Mouse (Mus musculus): ENCODE data around the gene Prkce. TPM values are rescaled to one million over a fixed set of nuclear protein-coding genes. Genes with fewer than 3 reads are reported as not detected.

Prkce gene
- polyA plus RNA-seq, 1 experiment from 2014 or later = 6.2 TPM

- H3K9me3 ChIP-seq = no peaks in the 10 kb centered on the region
- no peak overlapping the region for H3K4me2 ChIP-seq
- ATAC-seq (ENCODE audit: extremely low read depth, insufficient number of reproducible peaks, low FRiP score, low TSS enrichment) = no peak
- peak overlapping the region; percentile 38; the same call in 1 of the 2 replicates for H3K27ac ChIP-seq (replicated peaks)
- peaks cover 51% of the 10 kb centered on the region for H3K4me1 ChIP-seq
- H3K36me3 ChIP-seq = peaks cover 6% of the 10 kb centered on the region; the same call in 1 of the 2 replicates
- no peak overlapping the region for H3K4me3 ChIP-seq
- H3K27me3 ChIP-seq (replicated peaks) = no peaks in the 10 kb centered on the region
- H3K9ac ChIP-seq = no peak overlapping the region
- 17% methylated on average over 2 of the region's 2 CpGs for WGBS
Observed at GRCm38 (mm10) chr17:86183788-86184187, 16.2 kb downstream of the Prkce start.

DNA sequence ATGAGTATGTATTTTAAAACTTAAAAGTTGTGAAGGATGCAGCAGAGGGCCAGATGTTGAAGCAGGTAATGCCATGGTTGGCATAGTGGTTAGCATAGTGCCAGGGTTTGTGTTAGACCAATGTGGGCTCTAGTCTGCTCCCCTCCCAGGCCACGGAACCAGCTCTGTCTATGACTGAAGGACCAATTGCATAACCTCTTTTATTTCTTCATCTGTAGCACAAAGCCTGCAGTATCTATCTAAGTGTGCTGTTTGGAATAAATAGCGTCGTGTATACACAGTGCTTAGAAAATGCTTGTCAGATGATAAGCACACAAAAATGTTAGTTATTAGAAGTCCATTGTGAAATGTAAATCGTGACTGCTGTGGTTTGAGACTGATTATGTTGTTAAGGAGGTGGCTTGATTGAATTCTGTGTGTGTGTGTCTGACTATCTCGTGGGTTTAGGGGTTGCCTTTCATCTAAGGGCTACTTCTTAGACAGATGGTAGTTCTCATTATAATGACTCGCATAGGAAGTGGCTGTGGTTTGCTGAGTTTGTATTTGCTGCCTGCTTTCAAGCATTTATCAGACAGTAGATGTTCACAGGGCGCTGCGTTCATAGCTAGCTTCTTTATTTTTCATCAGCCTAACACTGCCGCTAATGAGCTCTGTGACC, 17.1 kb downstream of the Prkce start:
- ATAC-seq (ENCODE audit: extremely low read depth, insufficient number of reproducible peaks, low FRiP score, low TSS enrichment) = no peak
- H3K9me3 ChIP-seq = no peaks in the 10 kb centered on the region
- no peak overlapping the region for H3K4me3 ChIP-seq
- H3K9ac ChIP-seq = peak overlapping the region; percentile 61
- no peaks in the 10 kb centered on the region for H3K27me3 ChIP-seq (replicated peaks)
- peak overlapping the region; percentile 89 for H3K27ac ChIP-seq (replicated peaks)
- peaks cover 8% of the 10 kb centered on the region; the same call in 1 of the 2 replicates for H3K36me3 ChIP-seq
- H3K4me1 ChIP-seq = peaks cover 51% of the 10 kb centered on the region
- H3K4me2 ChIP-seq = peak overlapping the region; percentile 65
- WGBS = 24% methylated on average over 9 of the region's 9 CpGs

- peak; percentile 78 for ATAC-seq (ENCODE audit: extremely low read depth, insufficient number of reproducible peaks, low FRiP score, low TSS enrichment)
- H3K27ac ChIP-seq (replicated peaks) = peak overlapping the region; percentile 89
- H3K9ac ChIP-seq = peak overlapping the region; percentile 61
- H3K4me1 ChIP-seq = peaks cover 51% of the 10 kb centered on the region
- H3K36me3 ChIP-seq = peaks cover 9% of the 10 kb centered on the region; the same call in 1 of the 2 replicates
- WGBS = 3% methylated on average over 7 of the region's 7 CpGs
- H3K4me3 ChIP-seq = peak overlapping the region; percentile 34
- peak overlapping the region; percentile 65 for H3K4me2 ChIP-seq
- no peaks in the 10 kb centered on the region for H3K9me3 ChIP-seq
- H3K27me3 ChIP-seq (replicated peaks) = no peaks in the 10 kb centered on the region
Observed at GRCm38 (mm10) chr17:86185584-86185983, 18.0 kb downstream of the Prkce start.

DNA sequence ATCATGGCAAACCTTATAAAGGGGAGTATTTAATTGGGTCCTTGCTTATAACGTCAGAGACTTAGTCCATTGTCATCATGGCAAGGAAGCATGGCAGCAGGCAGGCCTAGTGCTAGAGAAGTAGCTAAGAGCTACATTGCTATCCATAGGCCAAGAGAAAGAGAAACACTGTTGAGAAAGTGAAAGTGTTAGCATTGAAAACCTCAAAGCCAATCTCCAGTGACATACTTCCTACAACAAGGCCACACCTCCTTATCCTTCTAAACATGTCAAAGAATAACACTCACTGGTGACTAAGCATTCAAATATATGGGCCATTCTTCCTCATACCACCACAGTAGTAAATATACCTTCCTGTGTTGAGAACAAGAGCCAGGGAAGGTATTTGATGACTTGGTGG, 20.2 kb downstream of the Prkce start:
- H3K27ac ChIP-seq (replicated peaks) = peak overlapping the region; percentile 20; the same call in 1 of the 2 replicates
- 89% methylated on average over 1 of the region's 1 CpGs for WGBS

DNA sequence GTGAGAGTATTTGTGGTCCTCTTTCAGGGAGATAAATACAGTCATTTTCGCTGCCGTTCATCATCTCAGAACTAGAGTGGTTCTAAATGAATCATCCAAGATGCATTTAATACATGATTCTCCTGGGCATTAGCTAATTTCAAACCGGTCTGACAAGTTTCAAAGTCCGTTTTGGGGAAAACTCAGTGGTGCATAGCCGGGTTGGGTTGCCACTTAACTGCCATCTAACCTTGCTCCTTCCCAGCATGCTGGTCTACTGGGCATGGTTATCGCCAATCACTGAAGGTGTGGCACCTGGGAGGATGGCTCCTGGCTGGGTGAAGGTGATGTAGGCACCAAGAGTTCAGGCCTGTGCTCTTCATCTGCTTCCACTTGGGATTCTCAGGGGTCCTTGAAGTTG, 26.4 kb downstream of the Prkce start:
- Histone ChIP-seq H3K9me3 (no peaks in the 10 kb centered on the region), H3K36me3 (0 out of 2 replicates have a peak, but pooled peaks cover 2% of the 10 kb centered on the region), H3K4me3 (no peak overlapping the region), H3K27ac (replicated peaks) (no peak overlapping the region), H3K4me1 (peaks cover 45% of the 10 kb centered on the region), H3K27me3 (replicated peaks) (no peaks in the 10 kb centered on the region), H3K9ac (no peak overlapping the region), H3K4me2 (no peak overlapping the region)
- WGBS = 85% methylated on average over 6 of the region's 6 CpGs
- no peak for ATAC-seq (ENCODE audit: extremely low read depth, insufficient number of reproducible peaks, low FRiP score, low TSS enrichment)

More for the DNA sequence above, 20.2 kb downstream of the Prkce start:
- Histone ChIP-seq H3K9me3 (no peaks in the 10 kb centered on the region), H3K27me3 (replicated peaks) (no peaks in the 10 kb centered on the region), H3K4me3 (no peak overlapping the region), H3K9ac (no peak overlapping the region), H3K4me1 (peaks cover 55% of the 10 kb centered on the region), H3K4me2 (0 out of 2 replicates have a peak overlapping the region, but pooled peaks have one; percentile 16), H3K36me3 (peaks cover 5% of the 10 kb centered on the region; the same call in 1 of the 2 replicates)
- ATAC-seq (ENCODE audit: extremely low read depth, insufficient number of reproducible peaks, low FRiP score, low TSS enrichment) = no peak

- Histone ChIP-seq H3K4me2 (no peak overlapping the region), H3K27me3 (replicated peaks) (no peaks in the 10 kb centered on the region), H3K4me3 (no peak overlapping the region), H3K9me3 (no peaks in the 10 kb centered on the region), H3K9ac (no peak overlapping the region), H3K36me3 (no peaks in the 10 kb centered on the region), H3K27ac (replicated peaks) (no peak overlapping the region), H3K4me1 (peaks cover 51% of the 10 kb centered on the region)
- WGBS = 65% methylated on average over 8 of the region's 8 CpGs
- ATAC-seq (ENCODE audit: extremely low read depth, insufficient number of reproducible peaks, low FRiP score, low TSS enrichment) = no peak
Observed at GRCm38 (mm10) chr17:86194921-86195320, 27.3 kb downstream of the Prkce start.

DNA sequence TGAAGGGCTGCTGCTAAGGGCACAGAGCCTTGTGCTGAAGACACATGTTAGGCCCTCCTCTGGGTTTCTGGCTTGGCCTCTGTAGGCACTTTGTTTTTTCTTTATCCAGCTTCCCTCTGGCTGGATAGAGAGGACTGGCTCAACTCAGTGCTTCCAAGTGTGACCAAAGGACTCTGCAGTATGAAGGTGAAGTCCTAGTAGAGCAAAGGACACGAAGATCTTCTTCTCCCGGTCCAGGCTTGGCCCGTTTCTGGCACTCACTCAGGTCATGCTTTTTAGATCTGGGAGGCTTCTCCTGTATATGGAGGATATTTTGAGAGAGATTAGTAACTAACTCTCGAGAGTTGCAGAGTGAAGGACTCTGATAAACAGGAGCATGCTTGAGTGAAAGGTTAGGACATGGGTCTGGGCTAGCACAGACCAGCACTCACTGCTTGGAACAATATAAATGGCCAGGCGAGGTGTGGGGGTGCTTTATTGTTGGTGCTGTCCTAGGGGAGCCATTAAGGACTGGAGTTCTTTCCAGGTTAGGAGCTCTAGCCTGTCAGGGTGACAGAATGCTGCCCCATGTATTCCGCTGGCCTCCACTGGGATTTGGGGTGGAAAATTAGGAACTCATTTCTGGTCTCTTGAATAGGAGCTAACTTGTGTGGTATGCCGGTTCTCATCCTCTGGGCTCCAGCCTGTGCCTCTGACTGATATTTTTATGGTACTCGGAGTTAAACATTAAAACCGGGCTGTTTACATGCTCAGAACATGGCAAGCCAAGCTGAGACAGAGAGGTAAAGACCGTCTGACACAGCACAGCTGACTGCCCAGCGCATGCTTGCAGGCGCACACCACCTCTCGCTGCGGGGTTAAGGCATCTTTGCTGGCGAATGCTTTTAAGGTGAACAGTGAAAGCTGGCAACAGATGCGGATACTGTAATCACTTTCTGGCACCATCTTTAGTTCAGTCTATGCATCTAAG, 31.2 kb downstream of the Prkce start:
- Histone ChIP-seq H3K27me3 (replicated peaks) (no peaks in the 10 kb centered on the region), H3K36me3 (no peaks in the 10 kb centered on the region), H3K4me3 (no peak overlapping the region), H3K9ac (no peak overlapping the region), H3K4me1 (peaks cover 70% of the 10 kb centered on the region), H3K27ac (replicated peaks) (peak overlapping the region; percentile 56), H3K9me3 (no peaks in the 10 kb centered on the region), H3K4me2 (no peak overlapping the region)
- no peak for ATAC-seq (ENCODE audit: extremely low read depth, insufficient number of reproducible peaks, low FRiP score, low TSS enrichment)
- WGBS = 63% methylated on average over 16 of the region's 16 CpGs

DNA sequence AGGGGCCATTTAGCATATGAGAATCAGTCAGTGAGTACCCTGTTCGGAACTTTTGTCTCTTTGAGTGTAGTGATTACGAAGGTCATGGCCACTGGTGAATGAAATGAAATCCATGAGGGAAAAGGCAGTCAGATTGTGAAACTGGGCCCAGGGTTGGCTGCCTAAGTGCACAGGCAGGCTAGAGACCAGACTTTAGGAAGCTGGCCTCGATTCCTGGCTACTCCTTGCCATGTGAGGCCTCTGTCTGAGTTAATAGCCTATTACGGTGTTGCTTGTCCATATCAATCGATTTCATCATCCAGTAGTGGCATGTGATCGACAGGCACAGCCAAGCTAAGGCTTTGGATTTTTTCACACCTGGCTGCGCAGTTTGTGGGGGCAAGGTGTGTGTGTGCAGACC, 34.4 kb downstream of the Prkce start:
- Histone ChIP-seq H3K4me1 (peaks cover 73% of the 10 kb centered on the region), H3K27me3 (replicated peaks) (no peaks in the 10 kb centered on the region), H3K4me3 (no peak overlapping the region), H3K27ac (replicated peaks) (no peak overlapping the region), H3K9me3 (no peaks in the 10 kb centered on the region), H3K36me3 (no peaks in the 10 kb centered on the region), H3K4me2 (no peak overlapping the region), H3K9ac (no peak overlapping the region)
- 86% methylated on average over 7 of the region's 7 CpGs for WGBS
- no peak for ATAC-seq (ENCODE audit: extremely low read depth, insufficient number of reproducible peaks, low FRiP score, low TSS enrichment)

DNA sequence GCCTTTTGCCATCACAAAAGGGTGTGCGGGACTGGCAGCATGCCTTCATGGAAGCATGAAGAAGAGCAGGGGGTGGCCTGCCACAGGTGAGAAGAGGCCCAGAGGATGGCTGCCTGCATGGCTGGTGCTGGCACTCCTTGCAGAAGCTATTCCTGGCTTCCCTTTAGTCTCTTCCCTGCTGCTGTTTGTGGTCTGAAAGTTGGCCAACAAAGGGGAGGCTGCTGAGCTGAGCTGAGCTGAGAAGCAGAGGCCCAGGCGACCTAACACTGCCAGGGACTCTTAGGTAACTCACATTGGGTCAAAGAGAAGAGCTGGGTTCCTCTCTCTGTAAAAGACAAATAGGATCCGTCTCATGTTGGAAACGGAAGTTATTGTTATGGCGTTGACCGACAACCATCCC, 35.4 kb downstream of the Prkce start:
- 71% methylated on average over 6 of the region's 6 CpGs for WGBS
- peaks cover 75% of the 10 kb centered on the region for H3K4me1 ChIP-seq
- H3K27ac ChIP-seq (replicated peaks) = no peak overlapping the region

DNA sequence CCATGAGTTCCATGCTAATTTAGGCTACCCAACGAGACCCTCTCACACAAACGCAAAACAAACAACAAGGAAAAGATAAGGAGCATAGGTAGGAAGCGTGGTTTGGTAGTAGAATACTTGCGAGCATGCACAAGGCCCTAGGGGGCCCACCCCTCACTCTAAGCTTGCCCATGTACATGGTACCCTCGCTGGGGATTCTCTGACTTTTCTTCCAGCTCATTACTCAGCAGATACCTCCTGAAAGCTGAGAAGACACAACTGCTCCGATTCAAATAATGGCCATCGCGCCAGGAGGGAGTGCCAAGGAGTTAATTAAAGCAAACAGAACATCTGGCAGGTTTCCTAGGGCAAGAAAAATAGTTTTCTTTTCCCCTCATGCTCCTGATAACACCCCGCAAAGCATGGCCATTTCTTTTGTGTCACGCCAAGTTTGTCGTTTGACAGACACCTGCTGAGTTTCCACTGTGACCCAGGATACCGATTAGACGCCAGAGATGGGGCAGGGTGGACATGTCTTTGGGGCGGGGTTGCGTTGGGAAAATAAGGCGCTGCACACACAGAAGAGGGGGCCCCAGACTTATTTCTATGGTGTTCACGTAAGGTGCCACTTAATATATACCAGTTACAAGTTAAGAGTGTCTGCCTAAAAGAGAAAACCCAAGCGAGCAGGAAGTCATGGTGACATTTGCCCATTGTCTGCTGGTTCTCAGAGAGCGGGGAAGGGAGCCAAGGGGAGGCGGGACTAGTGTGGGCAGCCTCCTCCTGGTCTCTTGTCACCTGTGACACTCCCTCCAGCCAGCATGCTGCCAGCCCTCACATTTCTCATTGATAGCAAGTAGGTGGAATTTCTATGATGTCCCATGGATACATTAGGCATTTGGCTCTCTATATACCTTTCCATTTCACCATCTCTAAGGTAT, 36.2 kb downstream of the Prkce start:
- no peak overlapping the region for H3K9ac ChIP-seq
- H3K36me3 ChIP-seq = no peaks in the 10 kb centered on the region
- H3K4me2 ChIP-seq = peak overlapping the region; percentile 26
- no peaks in the 10 kb centered on the region for H3K27me3 ChIP-seq (replicated peaks)
- no peak overlapping the region for H3K4me3 ChIP-seq
- peak overlapping the region; percentile 12; the same call in 1 of the 2 replicates for H3K27ac ChIP-seq (replicated peaks)
- no peak for ATAC-seq (ENCODE audit: extremely low read depth, insufficient number of reproducible peaks, low FRiP score, low TSS enrichment)
- peaks cover 75% of the 10 kb centered on the region for H3K4me1 ChIP-seq
- WGBS = 40% methylated on average over 20 of the region's 20 CpGs
- no peaks in the 10 kb centered on the region for H3K9me3 ChIP-seq

More for the DNA sequence above, 35.4 kb downstream of the Prkce start:
- Histone ChIP-seq H3K9ac (no peak overlapping the region), H3K4me3 (no peak overlapping the region), H3K27me3 (replicated peaks) (no peaks in the 10 kb centered on the region), H3K4me2 (no peak overlapping the region), H3K9me3 (no peaks in the 10 kb centered on the region), H3K36me3 (no peaks in the 10 kb centered on the region)
- ATAC-seq (ENCODE audit: extremely low read depth, insufficient number of reproducible peaks, low FRiP score, low TSS enrichment) = no peak

All from heart, embryonic 13.5 days (tissue).